Mouse (Mus musculus): ENCODE measurements at regions not wholly inside any gene's neighbourhood (a gene's known extent, or its start where the extent isn't known, plus 50 kb on each side); places are given as distances from the start of the nearest gene placed in this dataset.
"Not testable (repeated sequence)": the region's sequence is repeated elsewhere in the genome, so short reads cannot be mapped to it uniquely, and the experiment has no call there.

- TF ChIP-seq CTCF (IDR thresholded peaks at IDR 0.05; ENCODE audit: control insufficient read depth, insufficient read depth, insufficient replicate concordance, low read depth, low read length); POLR2A (IDR thresholded peaks at IDR 0.05; ENCODE audit: control insufficient read depth, low read depth, low read length): not testable (repeated sequence)
Measured at GRCm38 (mm10) chr14:53743552-53743951, 510.4 kb downstream of the Dad1 start.

All from testis, adult 2 months (tissue).